Mouse (Mus musculus) monocyte, adult 5-6 weeks (primary cell): ENCODE measurements around the gene Sim2. TPM values are rescaled to one million over a fixed set of nuclear protein-coding genes. Genes with fewer than 3 reads are reported as not detected.

ENCODE experiments used
- ATAC-seq: fragments of 153-309, 156-312 bp; replicated peaks from 2 replicates; pipeline ENCODE4 v1.8.0; 2017; ENCODE audit warnings: mild to moderate bottlenecking; ENCODE audit not compliant: low TSS enrichment, insufficient number of reproducible peaks, severe bottlenecking, poor library complexity, low FRiP score
- total RNA-seq: library from RNA; stranded (forward); fragments of 200-1000, 200-491, 200-594 nt; gene quantifications from 3 replicates; pipeline ENCODE4 v1.2.3, GENCODE M21; 2017

Sim2 gene
- total RNA-seq, 1 experiment from 2014 or later, result not detected

- ATAC-seq, result no peak
These were observed 13.3 kb upstream of the Sim2 start for GRCm38 (mm10) chr16:94071468-94071867.

GRCm38 (mm10) chr16:94075362-94076027 is 9.2 kb upstream of the Sim2 start:
- ATAC-seq, result no peak

GRCm38 (mm10) chr16:94078318-94079074 is 6.2 kb upstream of the Sim2 start:
- no peak for ATAC-seq

- no peak for ATAC-seq
These were observed 5.5 kb upstream of the Sim2 start for GRCm38 (mm10) chr16:94079075-94079855.

GRCm38 (mm10) chr16:94079856-94080555 is 4.7 kb upstream of the Sim2 start:
- no peak for ATAC-seq

GRCm38 (mm10) chr16:94081596-94081995 is 3.1 kb upstream of the Sim2 start:
- ATAC-seq, result no peak

- no peak for ATAC-seq
These were observed 2.6 kb upstream of the Sim2 start for GRCm38 (mm10) chr16:94081996-94082708.

GRCm38 (mm10) chr16:94082960-94083847 is 1.5 kb upstream of the Sim2 start:
- ATAC-seq, result no peak

- no peak for ATAC-seq
These were observed 744 bp upstream of the Sim2 start for GRCm38 (mm10) chr16:94083848-94084525.

GRCm38 (mm10) chr16:94085603-94086285 is 1.0 kb downstream of the Sim2 start:
- no peak for ATAC-seq

- ATAC-seq, result no peak
These were observed 2.2 kb downstream of the Sim2 start for GRCm38 (mm10) chr16:94086701-94087569.

- no peak for ATAC-seq
These were observed 3.0 kb downstream of the Sim2 start for GRCm38 (mm10) chr16:94087570-94088225.

GRCm38 (mm10) chr16:94088226-94088748 is 3.6 kb downstream of the Sim2 start:
- ATAC-seq, result no peak

GRCm38 (mm10) chr16:94088819-94089692 is 4.3 kb downstream of the Sim2 start:
- ATAC-seq, result no peak
